Mouse (Mus musculus) intestine, embryonic 16.5 days (tissue): ENCODE data around the gene Clip3. TPM values are rescaled to one million over a fixed set of nuclear protein-coding genes. Genes with fewer than 3 reads are reported as not detected.

ENCODE experiments used
- ATAC-seq: fragments of 200-750 bp; cut with Nextera tagmentation; 2 replicates; pipeline ENCODE4 v1.8.0; 2017; ENCODE audit warnings: moderate TSS enrichment, moderate library complexity
- H3K27ac ChIP-seq: fragments of 300-500 bp; sonication (generic); 2 replicates; pipeline ENCODE4 v1.5.1; 2014; ENCODE audit warnings: mild to moderate bottlenecking, low read length
- H3K27me3 ChIP-seq: fragments of 300-500 bp; sonication (generic); replicated peaks from 2 replicates; pipeline ENCODE4 v1.6.1; 2014; ENCODE audit warnings: low read length, control low read depth, mixed read lengths; ENCODE audit not compliant: control insufficient read depth, insufficient read depth
- H3K36me3 ChIP-seq: fragments of 300-500 bp; sonication (generic); 2 replicates; pipeline ENCODE4 v1.6.1; 2014; ENCODE audit warnings: low read length, control low read depth; ENCODE audit not compliant: control insufficient read depth, insufficient read depth
- H3K4me1 ChIP-seq: fragments of 300-500 bp; sonication (generic); 2 replicates; pipeline ENCODE4 v1.6.1; 2014; ENCODE audit warnings: low read length, control low read depth, mixed read lengths; ENCODE audit not compliant: control insufficient read depth, insufficient read depth
- H3K4me2 ChIP-seq: fragments of 300-500 bp; sonication (generic); 2 replicates; pipeline ENCODE4 v1.6.1; 2014; ENCODE audit warnings: low read depth, low read length, control low read depth
- H3K4me3 ChIP-seq: fragments of 300-500 bp; sonication (generic); 2 replicates; pipeline ENCODE4 v1.5.1; 2014; ENCODE audit warnings: mild to moderate bottlenecking, low read length
- H3K9ac ChIP-seq: fragments of 300-500 bp; sonication (generic); 2 replicates; pipeline ENCODE4 v1.6.1; 2014; ENCODE audit warnings: low read depth, low read length
- H3K9me3 ChIP-seq: fragments of 300-500 bp; sonication (generic); 2 replicates; pipeline ENCODE4 v1.6.1; 2016; ENCODE audit warnings: low read length, control low read depth; ENCODE audit not compliant: control insufficient read depth
- WGBS: fragments of 180-500 bp; shearing (Covaris S2); extraction: QIAGEN DNeasy Blood & Tissue Kit; methylation state at CpG from one replicate; pipeline ENCODE4 v1.1.7; 2014; 5-methylcytosine and 5-hydroxymethylcytosine counted together
- polyA plus RNA-seq: library from polyadenylated mRNA; unstranded; fragments of >200 nt; fragmentation: Nextera tagmentation; extraction: Ambion mirVana; gene quantifications from 2 replicates; pipeline ENCODE4 v1.2.1, GENCODE M21; 2015

Clip3 gene
- 20.9 and 22.1 TPM in 2 replicates for polyA plus RNA-seq

DNA sequence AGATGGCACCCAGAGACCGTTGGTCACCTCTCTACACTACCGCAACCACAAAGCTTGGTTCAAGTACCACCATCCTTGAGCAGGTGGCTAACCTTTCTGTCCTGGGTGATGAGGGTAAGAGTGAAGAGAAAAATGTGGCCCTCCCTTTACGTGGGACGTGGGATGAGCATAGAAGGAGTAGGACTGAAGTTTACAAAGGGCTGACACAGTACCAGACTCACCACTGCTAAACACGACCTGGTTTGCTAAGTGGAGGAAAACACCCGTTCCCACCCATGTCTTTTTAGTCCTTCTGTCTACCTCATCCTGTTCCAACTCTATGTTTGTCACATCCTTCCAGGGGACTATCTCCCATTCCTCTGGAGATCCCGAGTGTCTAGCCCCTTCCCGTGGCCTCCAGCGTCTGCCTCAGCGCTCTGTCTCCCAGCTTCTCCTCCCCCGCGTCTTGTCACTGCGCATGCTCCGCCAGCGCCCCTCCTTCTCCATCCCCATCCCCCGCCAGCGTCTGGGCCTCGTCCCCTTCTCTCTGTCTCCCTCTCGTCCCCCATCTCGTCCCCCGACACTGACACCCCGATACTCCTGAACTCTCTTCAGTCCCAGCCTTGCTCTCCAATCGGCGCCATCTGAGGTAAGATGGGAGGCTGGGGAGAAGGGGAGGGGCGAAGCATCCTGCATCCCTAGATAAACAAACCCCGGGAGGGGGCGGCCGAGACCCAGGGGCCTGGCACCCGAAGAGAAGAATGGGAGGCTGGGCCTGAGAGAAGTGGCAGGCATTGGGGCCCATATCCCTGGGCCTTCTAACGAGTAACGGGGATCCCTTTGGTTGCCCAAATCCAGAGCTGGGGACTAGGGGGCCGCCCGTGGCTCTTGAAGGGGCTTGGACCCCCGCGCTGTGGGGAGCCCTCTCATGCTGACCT, at the start of gene Clip3:
TSS of gene Clip3 (plus strand) at position 514 of the 917 bp plus-strand sequence.
- Histone ChIP-seq H3K27ac (peak within 1 kb of the TSS; percentile 49), H3K9ac (peak within 1 kb of the TSS; percentile 78), H3K36me3 (no peaks in the 10 kb centered on the region), H3K9me3 (no peaks in the 10 kb centered on the region), H3K4me3 (peak within 1 kb of the TSS; percentile 62), H3K4me2 (peak within 1 kb of the TSS; percentile 59), H3K27me3 (no peaks in the 10 kb centered on the region), H3K4me1 (0 out of 2 replicates have a peak, but pooled peaks cover 5% of the 10 kb centered on the region)
- 8% methylated on average over 34 of the region's 35 CpGs for WGBS
- ATAC-seq, result peak; percentile 76

DNA sequence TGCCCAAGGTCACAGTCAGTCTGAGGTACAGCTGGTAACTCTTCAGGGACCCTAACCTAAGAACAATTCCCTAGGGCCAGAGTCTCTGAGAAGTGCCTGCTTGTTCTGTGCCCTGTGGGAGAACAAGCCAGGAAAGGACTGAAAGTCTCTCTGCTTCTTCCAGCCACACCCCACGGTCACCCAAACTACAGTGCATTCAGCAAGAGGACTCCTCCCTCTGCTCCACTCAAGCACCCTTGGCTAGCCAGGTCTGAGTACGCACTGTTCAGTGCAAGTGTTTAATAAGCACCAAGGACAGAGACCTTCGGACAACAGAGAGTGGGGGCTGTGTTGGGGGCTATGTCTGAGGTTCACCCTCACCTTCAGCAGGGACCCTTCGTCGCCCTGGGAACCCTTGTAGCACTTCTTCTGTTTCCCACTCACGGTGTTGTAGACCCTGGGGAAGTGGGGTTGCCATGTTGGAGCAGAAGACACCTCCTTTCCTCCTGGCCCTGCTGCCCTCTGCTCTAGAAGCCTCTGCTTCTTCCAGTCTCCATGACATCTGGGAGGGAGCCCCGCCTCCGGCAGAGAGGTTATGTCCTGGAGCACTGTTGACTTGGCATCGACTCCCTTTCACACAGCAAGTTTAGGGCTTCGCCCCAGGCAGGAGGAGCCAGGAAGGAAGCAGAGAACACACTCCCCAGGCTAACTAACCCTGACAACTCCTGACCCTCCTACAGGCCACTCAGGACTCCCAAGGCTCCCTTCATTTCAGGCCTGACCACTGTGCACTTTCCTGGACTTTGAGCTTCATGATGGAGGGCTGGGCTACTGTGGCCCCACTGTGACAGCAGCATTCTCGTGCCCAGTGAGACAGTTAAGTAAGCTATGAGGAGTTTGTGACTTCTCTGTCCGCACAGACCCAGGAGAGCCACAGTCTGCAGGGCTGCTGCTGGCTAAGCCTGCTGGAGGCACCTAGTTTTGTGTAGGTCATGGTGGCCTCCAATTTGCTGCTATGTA, 39.3 kb upstream of the Clip3 start:
- H3K4me1 ChIP-seq, result no peaks in the 10 kb centered on the region; the same call in 1 of the 2 replicates
- 0 out of 2 replicates have a peak overlapping the region, but pooled peaks have one; percentile 10 for H3K9ac ChIP-seq
- no peaks in the 10 kb centered on the region for H3K9me3 ChIP-seq
- no peak overlapping the region for H3K27ac ChIP-seq
- ATAC-seq, result peak; percentile 71
- H3K36me3 ChIP-seq, result no peaks in the 10 kb centered on the region
- WGBS, result 72% methylated on average over 12 of the region's 12 CpGs
- no peaks in the 10 kb centered on the region for H3K27me3 ChIP-seq
- no peak overlapping the region for H3K4me3 ChIP-seq
- H3K4me2 ChIP-seq, result no peak overlapping the region

DNA sequence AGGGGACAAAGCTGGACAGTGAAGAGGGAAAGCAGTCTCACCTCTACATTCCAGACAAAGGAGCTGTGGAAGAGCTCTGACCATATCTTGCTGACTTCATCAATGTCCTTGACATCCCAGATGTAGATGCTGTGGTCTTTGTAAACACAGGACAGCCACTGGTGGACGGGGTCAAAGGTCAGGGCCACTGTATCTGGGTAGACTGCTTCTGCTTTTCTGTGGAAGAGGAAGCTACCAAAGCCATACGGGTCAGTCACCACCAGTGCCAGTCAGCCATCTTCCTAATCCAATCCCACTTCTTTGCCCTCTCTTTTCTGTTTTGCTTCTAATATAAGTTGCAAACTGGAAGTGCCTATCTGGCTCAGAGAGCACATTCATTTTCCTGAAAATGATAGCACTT, 26.5 kb upstream of the Clip3 start:
- Histone ChIP-seq H3K27me3 (no peaks in the 10 kb centered on the region), H3K27ac (no peak overlapping the region), H3K36me3 (0 out of 2 replicates have a peak, but pooled peaks cover 4% of the 10 kb centered on the region), H3K4me2 (no peak overlapping the region), H3K4me3 (no peak overlapping the region), H3K4me1 (no peaks in the 10 kb centered on the region), H3K9me3 (no peaks in the 10 kb centered on the region), H3K9ac (no peak overlapping the region)
- ATAC-seq, result no peak
- 60% methylated on average over 2 of the region's 2 CpGs for WGBS

DNA sequence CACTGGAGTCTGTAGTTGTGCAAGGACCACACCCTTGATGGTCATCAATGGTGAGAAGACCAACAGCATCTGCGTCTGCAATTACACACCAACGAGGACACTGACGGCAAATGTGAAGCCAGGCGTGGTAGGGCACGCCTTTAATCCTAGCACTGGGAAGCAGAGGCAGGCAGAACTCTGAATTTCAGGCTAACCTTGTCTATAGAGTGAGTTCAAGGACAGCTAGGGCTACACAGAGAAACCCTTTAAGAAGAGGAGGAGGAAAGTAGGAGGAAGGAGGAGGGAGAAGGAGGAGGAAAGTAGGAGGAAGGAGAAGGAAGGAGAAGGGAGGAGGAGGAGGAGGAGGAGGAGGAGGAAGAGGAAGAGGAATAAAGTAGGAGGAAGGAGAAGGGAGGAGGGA, 26.0 kb upstream of the Clip3 start:
- ATAC-seq, result no peak
- no peaks in the 10 kb centered on the region for H3K4me1 ChIP-seq
- H3K27me3 ChIP-seq, result no peaks in the 10 kb centered on the region
- 0 out of 2 replicates have a peak, but pooled peaks cover 4% of the 10 kb centered on the region for H3K36me3 ChIP-seq
- H3K9me3 ChIP-seq, result no peaks in the 10 kb centered on the region
- 88% methylated on average over 5 of the region's 5 CpGs for WGBS
- no peak overlapping the region for H3K4me2 ChIP-seq
- no peak overlapping the region for H3K27ac ChIP-seq
- H3K4me3 ChIP-seq, result no peak overlapping the region
- H3K9ac ChIP-seq, result no peak overlapping the region

DNA sequence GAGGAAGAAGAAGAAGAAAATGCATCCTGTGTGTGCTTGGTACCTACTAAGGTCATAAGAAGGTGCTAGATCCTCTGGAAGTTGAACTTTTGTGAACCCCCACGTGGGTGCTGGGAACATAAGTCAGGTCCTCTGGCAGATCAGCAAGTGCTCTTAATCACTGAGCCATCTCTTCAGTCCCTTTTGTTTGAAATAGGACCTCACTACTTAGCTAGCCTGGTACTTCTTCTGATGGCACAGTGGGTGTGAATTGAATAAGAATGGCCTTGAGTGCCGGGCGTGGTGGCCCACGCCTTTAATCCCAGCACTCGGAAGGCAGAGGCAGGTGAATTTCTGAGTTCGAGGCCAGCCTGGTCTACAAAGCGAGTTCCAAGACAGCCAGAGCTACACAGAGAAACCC, 25.6 kb upstream of the Clip3 start:
- H3K27ac ChIP-seq, result no peak overlapping the region
- no peaks in the 10 kb centered on the region for H3K27me3 ChIP-seq
- no peak for ATAC-seq
- H3K9me3 ChIP-seq, result no peaks in the 10 kb centered on the region
- H3K36me3 ChIP-seq, result 0 out of 2 replicates have a peak, but pooled peaks cover 4% of the 10 kb centered on the region
- H3K4me2 ChIP-seq, result no peak overlapping the region
- H3K4me1 ChIP-seq, result no peaks in the 10 kb centered on the region
- 93% methylated on average over 7 of the region's 7 CpGs for WGBS
- H3K9ac ChIP-seq, result no peak overlapping the region
- H3K4me3 ChIP-seq, result no peak overlapping the region

DNA sequence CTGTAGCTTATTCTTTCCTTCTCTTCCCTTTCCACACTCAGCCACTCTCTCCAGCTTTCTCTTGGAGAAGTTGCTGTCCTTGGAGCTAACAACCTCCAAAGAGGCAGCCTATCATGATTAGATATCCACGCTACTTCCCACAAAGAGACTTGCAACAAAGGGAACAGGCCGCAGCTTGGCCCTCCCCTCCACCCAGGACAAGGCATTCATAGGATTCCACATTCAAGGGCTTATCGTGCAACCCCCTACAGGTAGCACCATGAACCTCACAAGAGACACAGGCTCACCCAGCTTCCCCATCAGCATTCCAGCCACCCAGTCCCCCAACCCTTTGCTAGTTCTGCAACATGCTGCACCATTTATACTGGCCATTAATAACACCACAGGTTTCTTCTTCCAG, 24.7 kb upstream of the Clip3 start:
- no peak overlapping the region for H3K4me3 ChIP-seq
- 0 out of 2 replicates have a peak, but pooled peaks cover 4% of the 10 kb centered on the region for H3K36me3 ChIP-seq
- ATAC-seq, result no peak
- no peak overlapping the region for H3K4me2 ChIP-seq
- 79% methylated on average over 3 of the region's 3 CpGs for WGBS
- H3K27me3 ChIP-seq, result no peaks in the 10 kb centered on the region
- H3K9me3 ChIP-seq, result no peaks in the 10 kb centered on the region
- H3K27ac ChIP-seq, result no peak overlapping the region
- H3K9ac ChIP-seq, result no peak overlapping the region
- no peaks in the 10 kb centered on the region for H3K4me1 ChIP-seq

DNA sequence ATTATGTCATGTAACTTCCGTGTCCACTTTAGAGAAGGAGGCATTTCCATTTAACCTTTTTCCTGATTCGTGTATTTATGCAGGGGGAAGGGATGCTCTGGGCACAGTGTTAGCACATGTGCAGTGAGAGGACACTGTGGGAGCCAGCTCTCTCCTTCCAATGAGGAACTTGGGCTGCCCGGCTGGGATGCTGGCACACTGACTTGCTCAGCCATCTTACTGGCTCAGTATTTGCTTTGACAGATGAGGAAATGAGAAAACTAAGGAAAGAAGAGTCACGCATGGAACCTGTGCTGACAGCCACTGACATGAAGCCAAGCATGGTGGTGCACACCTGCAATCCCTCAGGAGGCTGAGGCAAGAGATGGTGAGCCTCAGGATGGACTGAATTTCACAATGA, 21.9 kb upstream of the Clip3 start:
- Histone ChIP-seq H3K4me1 (no peaks in the 10 kb centered on the region), H3K36me3 (no peaks in the 10 kb centered on the region), H3K9ac (no peak overlapping the region), H3K4me2 (no peak overlapping the region), H3K9me3 (no peaks in the 10 kb centered on the region), H3K27ac (no peak overlapping the region), H3K27me3 (no peaks in the 10 kb centered on the region), H3K4me3 (no peak overlapping the region)
- WGBS, result 84% methylated on average over 4 of the region's 4 CpGs
- no peak for ATAC-seq

DNA sequence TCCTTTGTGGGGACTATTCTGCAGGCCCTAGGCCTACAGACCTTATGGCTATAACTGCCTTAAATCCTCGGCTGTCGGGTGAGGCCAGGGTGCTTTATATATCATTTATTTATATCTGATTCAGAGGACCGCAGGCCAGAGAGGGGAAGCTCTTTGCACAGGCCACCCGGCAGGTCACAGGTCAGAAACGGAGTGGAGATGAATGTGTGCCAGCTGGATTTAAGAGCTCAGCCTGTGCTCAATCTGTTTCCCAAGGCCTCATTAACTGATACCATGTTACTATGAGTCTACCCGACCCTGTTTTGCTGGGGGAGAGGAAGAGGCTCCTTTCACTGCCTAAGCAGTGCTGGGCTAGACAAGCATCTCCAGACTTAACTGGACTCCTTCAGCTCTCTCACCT, 17.1 kb upstream of the Clip3 start:
- Histone ChIP-seq H3K27ac (no peak overlapping the region), H3K9ac (no peak overlapping the region), H3K9me3 (no peaks in the 10 kb centered on the region), H3K4me2 (no peak overlapping the region), H3K36me3 (no peaks in the 10 kb centered on the region), H3K4me3 (no peak overlapping the region), H3K4me1 (peaks cover 3% of the 10 kb centered on the region; the same call in 1 of the 2 replicates), H3K27me3 (no peaks in the 10 kb centered on the region)
- WGBS, result 53% methylated on average over 6 of the region's 6 CpGs
- no peak for ATAC-seq

DNA sequence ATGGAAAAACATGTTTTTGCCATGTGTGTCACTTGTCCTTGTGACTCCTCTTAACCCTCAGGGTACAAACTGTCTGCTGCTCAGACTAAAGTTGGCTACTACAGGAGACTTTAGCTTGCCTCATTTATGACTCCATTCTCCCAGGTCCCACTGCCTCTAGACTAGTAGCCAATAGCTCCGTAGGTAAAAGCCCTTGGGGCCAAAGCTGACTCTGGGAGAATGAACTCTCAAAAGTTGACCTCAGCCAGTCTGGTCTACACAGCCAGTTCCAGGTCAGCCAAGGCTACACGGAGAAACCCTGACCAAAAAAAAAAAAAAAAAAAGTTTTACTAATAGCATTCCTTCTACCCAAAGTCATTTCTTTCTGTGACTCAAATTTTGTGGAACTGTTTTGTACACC, 12.6 kb upstream of the Clip3 start:
- ATAC-seq, result no peak
- 55% methylated on average over 2 of the region's 2 CpGs for WGBS
- H3K9ac ChIP-seq, result no peak overlapping the region
- H3K36me3 ChIP-seq, result no peaks in the 10 kb centered on the region
- H3K4me3 ChIP-seq, result no peak overlapping the region
- no peak overlapping the region for H3K4me2 ChIP-seq
- no peaks in the 10 kb centered on the region for H3K27me3 ChIP-seq
- peaks cover 7% of the 10 kb centered on the region; the same call in 1 of the 2 replicates for H3K4me1 ChIP-seq
- no peak overlapping the region for H3K27ac ChIP-seq
- no peaks in the 10 kb centered on the region for H3K9me3 ChIP-seq
